Comparison of ENCODE assay signal across 8 mouse cellular contexts in genomic region chr3:89484766-89485524, GRCm38 (mm10). TPM values are rescaled to one million over a fixed set of nuclear protein-coding genes. Genes with fewer than 3 reads are reported as not detected.
A peak's percentile ranks its signal among the peaks of the same experiment; 100 is the strongest.
DNase-seq lines count a peak whose midpoint lies in the region; ATAC-seq and TF ChIP-seq lines count a peak whose summit lies in the region.

No protein-coding gene starts in this region.

- H3K4me2 ChIP-seq in heart, embryonic 14.5 days (ENCODE audit: low read length) = peak overlapping the region; percentile 54
- peak overlapping the region; percentile 46 for H3K4me2 ChIP-seq in kidney, postnatal 0 days (ENCODE audit: low read length)
- peak overlapping the region; percentile 44 for H3K4me2 ChIP-seq in liver, embryonic 14.5 days (ENCODE audit: low read depth)
- H3K4me2 ChIP-seq in neural tube, embryonic 12.5 days (replicated peaks) = peak overlapping the region; percentile 22; the same call in 1 of the 2 replicates
- peak overlapping the region; percentile 50 for H3K4me2 ChIP-seq in stomach, embryonic 16.5 days (ENCODE audit: low read depth, low read length)

- ATAC-seq in erythroid progenitor cell, adult 5-6 weeks (replicated peaks; ENCODE audit: low FRiP score, poor library complexity, severe bottlenecking) = peak; percentile 67; the same call in 1 of the 2 replicates
- peak; percentile 71; the same call in 1 of the 2 replicates for ATAC-seq in heart, embryonic 14.5 days (ENCODE audit: insufficient number of reproducible peaks, insufficient read depth, low FRiP score, low read depth)
- peak; percentile 73 for ATAC-seq in kidney, postnatal 0 days (replicated peaks; ENCODE audit: low FRiP score, low read depth)
- peak; percentile 63 for ATAC-seq in liver, embryonic 14.5 days (ENCODE audit: insufficient read depth)
- peak; percentile 71; the same call in 1 of the 2 replicates for ATAC-seq in neural tube, embryonic 12.5 days (ENCODE audit: low FRiP score, low read depth)
- peak; percentile 91; the same call in 1 of the 2 replicates for ATAC-seq in stomach, embryonic 16.5 days (ENCODE audit: insufficient read depth, low FRiP score)

- no peak for TF ChIP-seq POLR2A in bone marrow, adult 2 months (IDR thresholded peaks at IDR 0.05; ENCODE audit: borderline replicate concordance, control insufficient read depth, low read depth, low read length)

- H3K4me1 ChIP-seq in bone marrow, adult 2 months (ENCODE audit: control insufficient read depth, insufficient read depth, low read length) = no peaks in the 10 kb centered on the region
- H3K4me1 ChIP-seq in heart, embryonic 14.5 days (ENCODE audit: control insufficient read depth in 2 of 2, insufficient read depth in 2 of 2, low read length in 2 of 2) = peaks cover 9 to 12% of the 10 kb centered on the region in 2 experiments; a peak in 1 of 4 replicates
- no peaks in the 10 kb centered on the region for H3K4me1 ChIP-seq in kidney, postnatal 0 days (replicated peaks; ENCODE audit: insufficient read depth, low read length)
- H3K4me1 ChIP-seq in liver, embryonic 14.5 days (replicated peaks; ENCODE audit: control insufficient read depth in 2 of 2, insufficient read depth in 2 of 2, low read length in 1 of 2) = 0 out of 4 replicates have a peak, but pooled peaks cover 0 to 6% of the 10 kb centered on the region in 2 experiments
- no peaks in the 10 kb centered on the region for H3K4me1 ChIP-seq in neural tube, embryonic 12.5 days
- peaks cover 5% of the 10 kb centered on the region; the same call in 1 of the 2 replicates for H3K4me1 ChIP-seq in stomach, embryonic 16.5 days (ENCODE audit: control insufficient read depth, insufficient read depth, low read length)

- no peaks in the 10 kb centered on the region for H3K36me3 ChIP-seq in heart, embryonic 14.5 days (ENCODE audit: control insufficient read depth, insufficient read depth, low read length)
- no peaks in the 10 kb centered on the region for H3K36me3 ChIP-seq in kidney, postnatal 0 days (ENCODE audit: insufficient read depth, low read length)
- no peaks in the 10 kb centered on the region for H3K36me3 ChIP-seq in liver, embryonic 14.5 days (replicated peaks; ENCODE audit: control insufficient read depth, insufficient read depth, low read depth)
- H3K36me3 ChIP-seq in neural tube, embryonic 12.5 days = no peaks in the 10 kb centered on the region
- H3K36me3 ChIP-seq in stomach, embryonic 16.5 days (ENCODE audit: control insufficient read depth, insufficient read depth, low read length) = no peaks in the 10 kb centered on the region

- peak overlapping the region; percentile 50 for H3K9ac ChIP-seq in heart, embryonic 14.5 days (ENCODE audit: low read length)
- H3K9ac ChIP-seq in kidney, postnatal 0 days (ENCODE audit: low read depth, low read length) = no peak overlapping the region
- no peak overlapping the region for H3K9ac ChIP-seq in liver, embryonic 14.5 days (replicated peaks)
- no peak overlapping the region for H3K9ac ChIP-seq in neural tube, embryonic 12.5 days
- peak overlapping the region; percentile 56; the same call in 1 of the 2 replicates for H3K9ac ChIP-seq in stomach, embryonic 16.5 days (ENCODE audit: low read length)

- no peaks in the 10 kb centered on the region for H3K9me3 ChIP-seq in heart, embryonic 14.5 days (ENCODE audit: control insufficient read depth, low read length)
- no peaks in the 10 kb centered on the region for H3K9me3 ChIP-seq in kidney, postnatal 0 days (replicated peaks; ENCODE audit: low read length)
- H3K9me3 ChIP-seq in liver, embryonic 14.5 days (ENCODE audit: control insufficient read depth, low read length) = no peaks in the 10 kb centered on the region
- no peaks in the 10 kb centered on the region for H3K9me3 ChIP-seq in neural tube, embryonic 12.5 days
- no peaks in the 10 kb centered on the region for H3K9me3 ChIP-seq in stomach, embryonic 16.5 days (replicated peaks; ENCODE audit: control insufficient read depth, low read length)

- 0 out of 2 replicates have a peak, but pooled peaks cover 6% of the 10 kb centered on the region for H3K27me3 ChIP-seq in heart, embryonic 14.5 days (ENCODE audit: control insufficient read depth, insufficient read depth, low read length)
- H3K27me3 ChIP-seq in kidney, postnatal 0 days (ENCODE audit: insufficient read depth, low read length) = no peaks in the 10 kb centered on the region; the same call in 1 of the 2 replicates
- no peaks in the 10 kb centered on the region; the same call in none of the 2 replicates for H3K27me3 ChIP-seq in liver, embryonic 14.5 days (ENCODE audit: control insufficient read depth, insufficient read depth, low read length)
- no peaks in the 10 kb centered on the region for H3K27me3 ChIP-seq in neural tube, embryonic 12.5 days (replicated peaks)
- no peaks in the 10 kb centered on the region for H3K27me3 ChIP-seq in stomach, embryonic 16.5 days (ENCODE audit: control insufficient read depth, insufficient read depth, low read length)

- peak; percentile 92 for DNase-seq in CD4-positive, CD25-positive, alpha-beta regulatory T cell, adult 2 months (ENCODE audit: low read depth, low spot score)
- peak; percentile 89 for DNase-seq in kidney, postnatal 0 days (ENCODE audit: low spot score)
- DNase-seq in liver, embryonic 14.5 days (ENCODE audit: low read depth in 3 of 3, low spot score in 3 of 3) = peak; percentile 28 to 37 (median 30)

- TF ChIP-seq CTCF in bone marrow, adult 2 months (IDR thresholded peaks at IDR 0.05; ENCODE audit: control insufficient read depth, insufficient read depth, low read length) = peak; percentile 97
- peak; percentile 94 for TF ChIP-seq CTCF in kidney, postnatal 0 days (IDR thresholded peaks at IDR 0.05; ENCODE audit: low read depth)
- peak; percentile 96 for TF ChIP-seq CTCF in liver, embryonic 14.5 days (IDR thresholded peaks at IDR 0.05; ENCODE audit: low read depth)

- TF ChIP-seq EP300 in liver, embryonic 14.5 days (IDR thresholded peaks at IDR 0.05; ENCODE audit: low read depth) = no peak

- H3K27ac ChIP-seq in bone marrow, adult 2 months (ENCODE audit: control insufficient read depth, insufficient read depth, low read depth, low read length, poor library complexity) = no peak overlapping the region
- H3K27ac ChIP-seq in heart, embryonic 14.5 days (replicated peaks in 1 of 2; ENCODE audit: control insufficient read depth in 1 of 2, insufficient read depth in 1 of 2, low read depth in 2 of 2, low read length in 2 of 2) = no peak overlapping the region
- H3K27ac ChIP-seq in kidney, postnatal 0 days = no peak overlapping the region
- no peak overlapping the region for H3K27ac ChIP-seq in liver, embryonic 14.5 days
- H3K27ac ChIP-seq in neural tube, embryonic 12.5 days = no peak overlapping the region
- H3K27ac ChIP-seq in stomach, embryonic 16.5 days (ENCODE audit: low read length) = no peak overlapping the region

- no peak overlapping the region for H3K4me3 ChIP-seq in bone marrow, adult 2 months (replicated peaks; ENCODE audit: control insufficient read depth, low read depth, low read length)
- H3K4me3 ChIP-seq in heart, embryonic 14.5 days (ENCODE audit: control insufficient read depth in 1 of 2, insufficient read depth in 1 of 2, low read depth in 1 of 2, low read length in 2 of 2) = peak overlapping the region; percentile 11 to 16; a peak in 3 of 4 replicates
- H3K4me3 ChIP-seq in kidney, postnatal 0 days (replicated peaks; ENCODE audit: low read depth, low read length) = no peak overlapping the region
- H3K4me3 ChIP-seq in liver, embryonic 14.5 days (ENCODE audit: insufficient read depth in 1 of 2, low read depth in 2 of 2, low read length in 2 of 2) = no peak overlapping the region
- no peak overlapping the region for H3K4me3 ChIP-seq in neural tube, embryonic 12.5 days
- H3K4me3 ChIP-seq in stomach, embryonic 16.5 days (replicated peaks; ENCODE audit: low read length) = peak overlapping the region; percentile 19; the same call in 1 of the 2 replicates

- 17% methylated on average over 24 of the region's 24 CpGs for WGBS in bone marrow, adult 2 months
- WGBS in heart, embryonic 14.5 days = 16% methylated on average over 24 of the region's 24 CpGs
- 18% methylated on average over 24 of the region's 24 CpGs for WGBS in kidney, postnatal 0 days
- 17% methylated on average over 24 of the region's 24 CpGs for WGBS in liver, embryonic 14.5 days (ENCODE audit: insufficient replicate concordance)
- 21% methylated on average over 24 of the region's 24 CpGs for WGBS in neural tube, embryonic 12.5 days
- 15% methylated on average over 24 of the region's 24 CpGs for WGBS in stomach, embryonic 16.5 days

RNA-seq across cellular contexts. Expression of gene Pmvk, which starts 30.6 kb away (rescaled TPM):
- 25.4 and 33.4 TPM in 2 replicates for polyA plus RNA-seq in bone marrow, adult 2 months (2011; ENCODE audit: insufficient read depth, insufficient read length, low replicate concordance, missing spikeins)
- total RNA-seq in erythroid progenitor cell, adult 5-6 weeks (2015; ENCODE audit: low replicate concordance) = 14.1 and 16.3 TPM in 2 replicates
- total RNA-seq in erythroid progenitor cell, adult 5-6 weeks (2017; ENCODE audit: low replicate concordance) = 8.9 and 13.0 TPM in 2 replicates
- polyA plus RNA-seq in heart, embryonic 14.5 days (2014; fragmentation: Nextera tagmentation; extraction: Ambion mirVana) = 54.3 and 56.8 TPM in 2 replicates
- 52.7 and 54.5 TPM in 2 replicates for polyA plus RNA-seq in kidney, postnatal 0 days (2015; fragmentation: Nextera tagmentation; extraction: Ambion mirVana)
- 23.4 and 32.2 TPM in 2 replicates for polyA plus RNA-seq in liver, embryonic 14.5 days (2012; rRNA removed)
- 32.1 and 36.5 TPM in 2 replicates for polyA plus RNA-seq in liver, embryonic 14.5 days (2014; fragmentation: Nextera tagmentation; extraction: Ambion mirVana)
- 81.6 and 84.1 TPM in 2 replicates for polyA plus RNA-seq in neural tube, embryonic 12.5 days (2016; fragmentation: Nextera tagmentation; extraction: Ambion mirVana)
- 56.0 and 64.9 TPM in 2 replicates for polyA plus RNA-seq in stomach, embryonic 16.5 days (2015; fragmentation: Nextera tagmentation; extraction: Ambion mirVana)

RNA-seq across cellular contexts. Expression of gene Kcnn3, which starts 35.0 kb away (rescaled TPM):
- polyA plus RNA-seq in bone marrow, adult 2 months (2011; ENCODE audit: insufficient read depth, insufficient read length, low replicate concordance, missing spikeins) = not detected in 2 replicates
- not detected in 2 replicates for total RNA-seq in erythroid progenitor cell, adult 5-6 weeks (2015; ENCODE audit: low replicate concordance)
- not detected in 2 replicates for total RNA-seq in erythroid progenitor cell, adult 5-6 weeks (2017; ENCODE audit: low replicate concordance)
- polyA plus RNA-seq in heart, embryonic 14.5 days (2014; fragmentation: Nextera tagmentation; extraction: Ambion mirVana) = 2.4 and 3.1 TPM in 2 replicates
- polyA plus RNA-seq in kidney, postnatal 0 days (2015; fragmentation: Nextera tagmentation; extraction: Ambion mirVana) = 1.4 and 1.6 TPM in 2 replicates
- 0.02 and 0.03 TPM in 2 replicates for polyA plus RNA-seq in liver, embryonic 14.5 days (2012; rRNA removed)
- not detected in 2 replicates for polyA plus RNA-seq in liver, embryonic 14.5 days (2014; fragmentation: Nextera tagmentation; extraction: Ambion mirVana)
- polyA plus RNA-seq in neural tube, embryonic 12.5 days (2016; fragmentation: Nextera tagmentation; extraction: Ambion mirVana) = 2.7 and 3.4 TPM in 2 replicates
- polyA plus RNA-seq in stomach, embryonic 16.5 days (2015; fragmentation: Nextera tagmentation; extraction: Ambion mirVana) = 4.9 and 5.9 TPM in 2 replicates

RNA-seq across cellular contexts. Expression of gene Pbxip1, which starts 48.4 kb away (rescaled TPM):
- 23.6 and 60.5 TPM in 2 replicates for polyA plus RNA-seq in bone marrow, adult 2 months (2011; ENCODE audit: insufficient read depth, insufficient read length, low replicate concordance, missing spikeins)
- 1.8 and 2.1 TPM in 2 replicates for total RNA-seq in erythroid progenitor cell, adult 5-6 weeks (2015; ENCODE audit: low replicate concordance)
- total RNA-seq in erythroid progenitor cell, adult 5-6 weeks (2017; ENCODE audit: low replicate concordance) = 2.7 and 4.1 TPM in 2 replicates
- 36.9 and 37.3 TPM in 2 replicates for polyA plus RNA-seq in heart, embryonic 14.5 days (2014; fragmentation: Nextera tagmentation; extraction: Ambion mirVana)
- 65.2 and 67.1 TPM in 2 replicates for polyA plus RNA-seq in kidney, postnatal 0 days (2015; fragmentation: Nextera tagmentation; extraction: Ambion mirVana)
- 2.2 and 3.1 TPM in 2 replicates for polyA plus RNA-seq in liver, embryonic 14.5 days (2012; rRNA removed)
- polyA plus RNA-seq in liver, embryonic 14.5 days (2014; fragmentation: Nextera tagmentation; extraction: Ambion mirVana) = 2.8 and 3.3 TPM in 2 replicates
- 15.5 and 16.8 TPM in 2 replicates for polyA plus RNA-seq in neural tube, embryonic 12.5 days (2016; fragmentation: Nextera tagmentation; extraction: Ambion mirVana)
- 41.8 and 51.2 TPM in 2 replicates for polyA plus RNA-seq in stomach, embryonic 16.5 days (2015; fragmentation: Nextera tagmentation; extraction: Ambion mirVana)

RNA-seq across cellular contexts. Expression of gene Pygo2, which starts 54.9 kb away (rescaled TPM):
- 29.7 and 45.4 TPM in 2 replicates for polyA plus RNA-seq in bone marrow, adult 2 months (2011; ENCODE audit: insufficient read depth, insufficient read length, low replicate concordance, missing spikeins)
- 10.9 and 19.1 TPM in 2 replicates for total RNA-seq in erythroid progenitor cell, adult 5-6 weeks (2015; ENCODE audit: low replicate concordance)
- 7.1 and 12.1 TPM in 2 replicates for total RNA-seq in erythroid progenitor cell, adult 5-6 weeks (2017; ENCODE audit: low replicate concordance)
- polyA plus RNA-seq in heart, embryonic 14.5 days (2014; fragmentation: Nextera tagmentation; extraction: Ambion mirVana) = 24.3 and 27.8 TPM in 2 replicates
- 29.2 and 30.3 TPM in 2 replicates for polyA plus RNA-seq in kidney, postnatal 0 days (2015; fragmentation: Nextera tagmentation; extraction: Ambion mirVana)
- polyA plus RNA-seq in liver, embryonic 14.5 days (2012; rRNA removed) = 12.9 and 15.2 TPM in 2 replicates
- polyA plus RNA-seq in liver, embryonic 14.5 days (2014; fragmentation: Nextera tagmentation; extraction: Ambion mirVana) = 8.4 and 10.7 TPM in 2 replicates
- 55.9 and 57.3 TPM in 2 replicates for polyA plus RNA-seq in neural tube, embryonic 12.5 days (2016; fragmentation: Nextera tagmentation; extraction: Ambion mirVana)
- 21.1 and 23.4 TPM in 2 replicates for polyA plus RNA-seq in stomach, embryonic 16.5 days (2015; fragmentation: Nextera tagmentation; extraction: Ambion mirVana)

Comparison
In these comparisons a context has a peak if more than half of its experiments do, and no peak if none do; other contexts are left out.
1. DNase-seq: peak in every context shown above with its lines; median percentile 92 in CD4-positive, CD25-positive, alpha-beta regulatory T cell, adult 2 months; 89 in kidney, postnatal 0 days; 30 in liver, embryonic 14.5 days.
2. H3K4me3 ChIP-seq: peak in heart, embryonic 14.5 days (2 of 2) and stomach, embryonic 16.5 days (single experiment); none in bone marrow, adult 2 months (single experiment), kidney, postnatal 0 days (single experiment), liver, embryonic 14.5 days (0 of 2) and neural tube, embryonic 12.5 days (single experiment).
3. H3K9ac ChIP-seq: peak in heart, embryonic 14.5 days (single experiment) and stomach, embryonic 16.5 days (single experiment); none in kidney, postnatal 0 days (single experiment), liver, embryonic 14.5 days (single experiment) and neural tube, embryonic 12.5 days (single experiment).
4. Peak in every context shown above with its lines, with median percentiles within 50 percentile points of each other: CTCF ChIP-seq, ATAC-seq and H3K4me2 ChIP-seq.